Mouse (Mus musculus): ENCODE results near the gene Ehd1.

- no peak for TF ChIP-seq CTCF (IDR thresholded peaks at IDR 0.05; ENCODE audit: low read depth)
- no peak for TF ChIP-seq EP300 (IDR thresholded peaks at IDR 0.05; ENCODE audit: low read depth)
Observed at GRCm38 (mm10) chr19:6247526-6248300, 28.8 kb upstream of the Ehd1 start.

Measured in liver, embryonic 14.5 days (tissue).